Mouse (Mus musculus): ENCODE measurements at regions not wholly inside any gene's neighbourhood (a gene's known extent, or its start where the extent isn't known, plus 50 kb on each side); places are given as distances from the start of the nearest gene placed in this dataset.
A peak's percentile ranks its signal among the peaks of the same experiment; 100 is the strongest.

DNA sequence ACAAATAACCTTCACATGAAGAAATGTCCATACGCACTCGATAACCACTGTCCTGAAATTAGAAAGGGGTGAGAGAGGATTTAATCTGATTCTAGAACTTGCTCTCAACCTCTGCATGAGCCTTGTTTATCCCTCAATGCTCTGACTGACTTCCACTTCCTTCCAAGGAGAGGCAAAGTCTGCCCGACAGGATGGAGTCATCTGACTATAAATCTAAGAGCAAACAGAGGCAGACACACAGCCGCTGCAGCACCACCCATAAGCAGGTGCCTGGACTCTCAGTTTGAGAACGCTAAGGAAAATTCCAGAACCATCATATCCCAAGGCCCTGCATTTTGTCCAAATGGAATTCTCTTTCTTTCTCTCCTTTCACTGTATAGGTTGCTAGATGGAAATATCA lies 247.7 kb upstream of the 1700056E22Rik start:
- DNase-seq: no peak

DNA sequence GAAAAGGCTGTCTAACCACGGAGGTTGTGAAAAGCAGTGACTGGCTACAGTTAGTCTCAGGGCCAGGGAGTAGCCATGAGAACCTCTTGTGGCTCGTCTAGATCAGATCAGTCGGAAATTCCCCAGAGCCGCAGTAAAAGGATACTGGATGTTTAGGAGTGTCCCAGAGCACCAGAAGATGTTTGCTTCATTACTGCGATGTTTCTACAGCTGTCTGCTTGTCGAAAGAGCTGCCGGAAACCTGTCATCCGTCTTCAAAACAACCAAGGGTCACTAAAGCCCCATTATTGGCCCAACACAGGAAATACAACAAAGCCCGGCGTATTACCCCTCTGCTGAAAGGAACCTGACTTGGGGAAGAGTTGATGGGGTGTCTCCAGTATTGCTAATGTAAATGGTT lies 245.2 kb upstream of the 1700056E22Rik start:
- DNase-seq: no peak

DNA sequence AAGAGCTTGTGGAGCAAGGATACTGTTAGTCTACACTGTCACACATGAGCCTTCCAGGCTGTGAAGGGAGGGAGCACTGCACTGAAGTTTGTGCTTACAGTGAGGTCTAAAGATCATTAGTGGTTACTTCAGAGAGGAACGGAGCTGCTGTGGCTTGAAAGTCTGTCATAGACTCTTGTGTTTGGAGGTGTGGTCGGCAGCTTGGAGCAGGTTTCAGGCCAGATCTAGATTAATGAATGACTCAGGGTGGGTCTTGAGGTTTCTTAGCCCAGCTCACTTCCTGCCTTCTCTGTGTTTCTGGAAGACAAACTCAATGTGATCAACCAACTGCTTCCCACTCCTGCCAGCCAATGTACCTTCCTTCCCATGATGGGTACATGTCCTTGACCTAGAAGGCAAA lies 242.9 kb upstream of the 1700056E22Rik start:
- DNase-seq: no peak

DNA sequence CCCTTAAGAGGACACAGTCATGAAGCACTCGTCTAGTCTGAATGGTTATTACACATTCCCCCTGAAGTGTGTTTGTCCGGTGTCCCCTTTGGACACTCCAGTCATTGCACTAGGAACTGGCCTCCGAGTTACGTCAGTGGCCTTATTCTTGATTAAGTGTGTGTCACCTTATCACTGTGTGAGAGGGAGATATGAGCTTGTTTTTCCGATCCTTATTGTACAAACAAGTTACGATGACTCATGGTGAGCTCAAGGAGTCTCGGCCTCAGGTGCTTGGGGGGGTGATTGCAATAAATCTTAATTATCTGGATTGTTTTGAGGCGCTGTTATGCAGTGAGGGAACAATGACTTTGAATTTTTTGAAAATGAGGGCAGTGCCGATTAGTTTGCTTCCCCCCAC lies 241.8 kb upstream of the 1700056E22Rik start:
- no peak for DNase-seq

DNA sequence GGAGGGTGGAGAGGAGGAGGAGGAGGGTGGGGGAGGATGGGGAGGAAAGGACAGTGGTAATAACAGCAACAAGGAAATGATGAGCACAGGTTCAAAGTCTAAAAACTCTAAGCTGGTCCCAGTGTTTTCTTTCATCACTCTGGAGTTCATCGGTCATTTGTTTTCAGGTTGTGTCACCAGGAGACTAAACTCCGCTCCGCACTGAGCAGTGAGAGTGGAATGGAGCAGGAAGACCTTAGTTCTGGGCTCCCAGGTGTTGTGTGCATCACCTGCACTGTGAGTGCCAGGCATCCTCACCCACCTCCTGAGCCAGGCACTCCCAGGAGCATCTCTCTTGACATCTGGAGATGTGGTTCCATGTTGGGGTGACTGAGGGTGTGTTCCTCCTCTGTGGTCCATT lies 241.3 kb upstream of the 1700056E22Rik start:
- DNase-seq: no peak

GRCm38 (mm10) chr1:184274704-184275103 lies 240.6 kb upstream of the 1700056E22Rik start:
- DNase-seq: no peak

GRCm38 (mm10) chr1:184273722-184274121 lies 239.6 kb upstream of the 1700056E22Rik start:
- DNase-seq: no peak

GRCm38 (mm10) chr1:184271254-184271653 lies 237.2 kb upstream of the 1700056E22Rik start:
- DNase-seq: no peak

GRCm38 (mm10) chr1:184266051-184266450 lies 231.9 kb upstream of the 1700056E22Rik start:
- DNase-seq: peak; percentile 75

- DNase-seq: peak; percentile 11
Observed at GRCm38 (mm10) chr1:184262975-184263374, 228.9 kb upstream of the 1700056E22Rik start.

DNA sequence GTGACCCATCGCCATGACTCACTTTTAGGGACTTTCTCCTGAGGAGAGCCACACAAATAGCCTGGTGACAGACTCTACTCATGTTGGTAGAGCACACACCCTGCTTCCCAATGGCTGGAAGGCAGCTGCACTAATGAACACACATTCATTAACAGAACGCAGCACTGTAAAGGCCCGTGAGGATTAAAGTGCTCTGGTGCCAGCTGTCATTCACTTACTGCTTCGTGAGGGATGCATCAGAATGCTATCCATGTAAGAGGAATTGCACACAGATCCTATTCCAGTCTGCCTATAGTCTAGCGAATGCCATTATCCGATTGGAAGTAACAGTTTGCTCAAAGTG lies 227.3 kb upstream of the 1700056E22Rik start:
- no peak for DNase-seq

- DNase-seq: no peak
Observed at GRCm38 (mm10) chr1:184260722-184261384, 226.8 kb upstream of the 1700056E22Rik start.

DNA sequence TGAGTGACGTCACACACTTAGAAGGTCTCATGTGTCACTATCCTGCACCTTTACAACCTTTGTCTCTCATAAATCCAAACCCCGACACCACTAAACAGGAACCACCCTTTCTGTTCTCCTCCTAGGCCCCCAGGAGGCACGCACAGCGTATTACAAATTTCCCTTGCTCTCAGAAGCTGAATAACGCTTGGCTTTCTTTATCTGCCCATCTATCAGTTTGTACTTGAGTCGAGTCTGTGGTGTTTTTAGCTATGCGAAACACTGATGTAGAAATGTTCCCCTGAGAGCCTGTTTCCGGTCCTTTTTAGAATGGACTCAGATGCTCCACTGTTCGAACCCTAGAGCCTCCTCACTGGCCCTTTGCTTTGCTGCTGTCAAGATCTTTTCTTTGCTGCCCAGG lies 225.8 kb upstream of the 1700056E22Rik start:
- no peak for DNase-seq

GRCm38 (mm10) chr1:184257356-184257755 lies 223.3 kb upstream of the 1700056E22Rik start:
- no peak for DNase-seq

DNA sequence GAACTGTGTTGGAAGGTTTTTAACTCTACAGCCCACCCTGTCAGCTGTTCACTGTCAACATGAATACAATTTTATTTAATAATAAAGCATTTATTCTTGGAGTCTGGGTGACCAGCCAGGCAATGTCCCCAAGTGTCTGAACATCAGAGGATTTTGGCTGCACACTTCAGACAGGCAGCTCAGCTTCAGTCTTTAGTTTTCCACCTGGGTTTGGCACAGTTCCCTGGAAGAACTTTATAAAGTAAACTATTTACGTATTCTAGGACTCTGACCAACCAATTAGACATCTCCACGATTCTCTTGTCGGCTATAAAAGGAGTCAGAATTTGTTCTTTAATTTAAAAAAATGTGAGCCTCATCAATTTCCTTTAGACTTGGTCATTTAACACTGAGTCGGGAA lies 220.8 kb upstream of the 1700056E22Rik start:
- no peak for DNase-seq

DNA sequence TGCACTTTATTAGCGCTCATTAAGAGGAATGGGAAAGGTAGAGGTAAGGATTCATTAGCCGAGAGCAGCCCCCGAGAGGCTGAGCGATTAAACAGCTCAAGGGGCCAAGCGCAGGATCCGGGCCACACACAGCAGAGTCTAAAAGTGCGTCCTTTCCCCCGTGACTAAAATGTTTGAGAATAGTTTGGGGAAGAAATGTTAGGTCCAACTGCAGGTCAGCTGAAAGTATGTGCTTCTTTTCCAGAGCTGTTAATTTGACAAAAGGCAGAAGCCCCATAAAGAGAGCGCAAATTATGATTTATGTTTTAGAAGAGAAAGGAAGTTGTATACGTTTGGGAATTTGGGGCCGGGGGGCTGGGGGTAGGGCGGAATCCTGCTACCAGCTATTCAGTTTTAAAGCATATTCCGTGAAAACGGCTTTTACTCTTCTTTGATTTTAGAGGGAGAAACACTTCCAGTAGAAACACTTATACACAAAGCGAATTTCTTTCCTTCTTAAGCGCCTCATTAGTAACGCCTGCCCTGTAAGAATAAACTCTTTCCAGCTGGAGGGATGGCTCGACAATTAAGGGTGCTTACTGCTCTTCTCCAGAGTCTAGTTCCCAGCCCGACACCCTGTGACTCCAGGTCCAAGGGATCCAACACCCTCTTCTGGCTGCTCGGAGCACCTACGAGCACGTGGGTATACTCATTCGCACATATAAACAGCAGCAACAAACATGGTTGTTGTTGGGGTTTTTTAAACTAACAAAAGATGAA lies 210.8 kb upstream of the 1700056E22Rik start:
- DNase-seq: no peak

- no peak for DNase-seq
Observed at GRCm38 (mm10) chr1:184244296-184244695, 210.2 kb upstream of the 1700056E22Rik start.

DNA sequence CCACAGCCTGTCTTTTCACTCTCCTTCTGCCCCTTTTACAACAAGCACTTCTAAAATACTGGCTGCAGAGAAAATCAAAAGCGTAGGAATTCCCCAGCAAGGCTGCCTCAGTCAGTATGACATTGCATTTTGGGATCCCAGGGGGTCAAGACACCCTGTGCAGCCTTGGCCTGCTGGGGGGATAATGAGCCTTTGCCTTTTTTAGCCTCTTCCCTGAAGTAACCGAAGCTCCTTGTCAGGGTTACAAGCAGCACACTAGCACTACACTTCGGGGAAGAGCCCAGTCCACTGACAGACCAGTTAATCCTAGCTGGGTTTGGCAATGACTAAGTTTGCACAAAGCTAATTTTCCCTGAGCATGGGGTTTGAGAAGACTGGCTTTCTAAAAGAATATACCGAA lies 207.7 kb upstream of the 1700056E22Rik start:
- no peak for DNase-seq

DNA sequence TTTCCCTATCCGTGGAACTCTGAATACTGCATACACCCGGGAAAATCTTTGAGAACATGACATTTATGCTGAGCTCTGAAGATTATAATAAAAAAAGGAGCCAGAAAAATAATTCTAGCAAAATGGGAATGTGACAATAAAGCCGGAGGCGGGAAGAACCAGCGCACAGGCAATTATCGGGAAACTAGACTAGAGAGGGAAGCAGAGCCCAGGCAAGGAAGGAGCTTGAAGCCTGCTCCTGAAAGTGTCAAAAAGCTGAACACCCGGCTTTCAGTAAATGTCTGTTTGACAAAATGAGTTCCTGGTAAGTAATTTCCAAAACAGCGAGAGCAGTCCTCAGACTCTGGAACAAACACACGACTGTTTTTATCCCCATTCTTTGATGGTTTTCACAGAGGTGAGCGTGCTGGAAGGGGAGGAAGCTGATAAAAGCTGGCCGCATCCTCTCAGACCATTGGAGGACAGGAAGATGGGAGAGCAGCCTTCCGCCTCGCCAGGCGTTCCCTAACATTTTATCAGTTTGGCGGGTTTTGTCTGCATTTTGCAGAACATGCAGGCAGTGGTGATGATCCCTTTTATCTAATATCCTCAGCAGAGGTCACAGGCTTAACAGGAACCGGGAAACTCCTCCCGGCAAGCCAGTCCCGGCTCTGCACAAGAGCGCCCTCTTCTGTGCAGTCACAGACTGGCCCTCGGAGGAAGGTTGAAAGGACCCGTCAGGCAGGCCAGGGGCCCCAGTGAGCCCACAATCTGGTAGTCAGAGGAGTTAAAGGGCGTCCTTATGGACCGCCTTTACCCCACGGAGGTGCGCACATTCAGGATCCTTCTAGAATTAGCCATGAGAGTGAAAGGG lies 201.3 kb upstream of the 1700056E22Rik start:
- DNase-seq: peak; percentile 88

- DNase-seq: no peak
Observed at GRCm38 (mm10) chr1:184234320-184234988, 200.4 kb upstream of the 1700056E22Rik start.

- no peak for DNase-seq
Observed at GRCm38 (mm10) chr1:184233741-184234255, 199.7 kb upstream of the 1700056E22Rik start.

- DNase-seq: no peak
Observed at GRCm38 (mm10) chr1:184222326-184222725, 188.2 kb upstream of the 1700056E22Rik start.

- no peak for DNase-seq
Observed at GRCm38 (mm10) chr1:184221792-184222191, 187.7 kb upstream of the 1700056E22Rik start.

Measured in heart, postnatal 4 days (tissue).